Mouse (Mus musculus): ENCODE results near the gene Zbtb22.

DNA sequence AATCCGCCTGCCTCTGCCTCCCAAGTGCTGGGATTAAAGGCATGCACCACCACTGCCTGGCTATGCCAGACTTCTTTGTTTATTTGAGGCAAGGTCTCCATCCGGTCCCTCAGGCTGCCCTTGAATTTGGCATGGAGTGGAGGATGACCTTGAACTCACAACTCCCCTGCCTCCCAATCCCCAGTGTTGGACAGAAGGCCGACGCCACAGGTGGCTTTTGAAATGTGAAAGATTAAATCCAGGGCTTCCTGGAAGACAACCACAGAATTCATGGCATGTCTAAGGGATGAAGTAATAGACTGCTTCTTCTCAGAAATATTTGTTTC, 14.8 kb upstream of the Zbtb22 start:
- TF ChIP-seq CTCF (IDR thresholded peaks at IDR 0.05; ENCODE audit: extremely low read depth, insufficient read depth, insufficient read length, insufficient replicate concordance): no peak
- no peak for TF ChIP-seq POLR2A (IDR thresholded peaks at IDR 0.05; ENCODE audit: low read depth, low read length)

Measured in spleen, adult 2 months (tissue).